Mouse (Mus musculus): ENCODE measurements around the gene Ybx3. TPM values are rescaled to one million over a fixed set of nuclear protein-coding genes. Genes with fewer than 3 reads are reported as not detected.

Ybx3 gene
- 10 to 100 TPM; 73.4 to 80.4 TPM for total RNA-seq (2023)

DNA sequence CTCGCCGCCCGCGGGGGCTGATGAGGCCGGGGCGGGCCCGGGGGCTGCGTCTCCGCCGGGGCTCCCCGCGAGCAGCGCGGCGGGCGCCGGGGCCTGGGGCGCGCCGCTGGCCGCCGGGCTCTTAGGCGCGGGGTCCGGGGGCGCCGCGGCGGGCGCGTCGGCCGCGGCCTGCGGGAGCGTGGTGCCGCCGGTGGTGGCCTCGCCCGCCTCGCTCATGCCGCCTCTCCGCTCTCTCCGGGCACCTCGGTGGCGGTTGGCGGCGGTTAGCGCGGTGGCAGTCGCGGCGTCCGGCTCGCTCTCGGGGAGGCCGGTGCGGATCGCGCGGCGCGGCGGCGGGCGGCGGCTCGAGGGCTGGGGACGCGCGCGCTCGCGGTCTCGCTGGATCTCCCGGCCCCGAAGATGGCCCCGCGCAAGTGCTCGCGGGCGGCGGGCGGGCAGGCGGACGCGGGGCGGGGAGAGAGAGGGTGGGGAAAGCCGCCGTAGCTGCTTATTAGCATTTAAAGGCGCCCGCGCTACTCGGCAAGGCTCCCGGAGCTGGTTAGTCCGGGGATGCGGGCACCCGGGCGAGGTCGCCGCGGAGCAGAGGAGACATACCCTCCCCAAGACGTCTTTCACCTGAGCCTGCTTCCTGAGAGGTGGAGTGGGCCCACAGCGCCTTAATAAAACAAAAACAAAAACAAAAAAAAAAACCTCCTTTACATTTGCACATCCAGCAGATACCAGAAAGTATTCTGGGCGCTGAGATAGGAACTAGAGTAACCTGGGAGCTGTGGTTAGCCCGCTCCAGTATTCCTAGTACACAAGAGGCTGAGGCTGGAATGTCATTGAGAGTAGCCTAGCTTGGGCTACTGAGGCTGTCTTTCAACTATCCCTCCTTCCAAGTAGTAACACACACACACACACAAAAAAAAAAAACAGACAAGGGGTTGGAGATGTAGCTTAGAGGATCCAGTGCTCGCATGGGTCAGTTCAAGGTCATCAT is at the start of gene Ybx3:
Gene Ybx3 (minus strand): TSS at position 437 of the 982 bp plus-strand sequence.

DNA sequence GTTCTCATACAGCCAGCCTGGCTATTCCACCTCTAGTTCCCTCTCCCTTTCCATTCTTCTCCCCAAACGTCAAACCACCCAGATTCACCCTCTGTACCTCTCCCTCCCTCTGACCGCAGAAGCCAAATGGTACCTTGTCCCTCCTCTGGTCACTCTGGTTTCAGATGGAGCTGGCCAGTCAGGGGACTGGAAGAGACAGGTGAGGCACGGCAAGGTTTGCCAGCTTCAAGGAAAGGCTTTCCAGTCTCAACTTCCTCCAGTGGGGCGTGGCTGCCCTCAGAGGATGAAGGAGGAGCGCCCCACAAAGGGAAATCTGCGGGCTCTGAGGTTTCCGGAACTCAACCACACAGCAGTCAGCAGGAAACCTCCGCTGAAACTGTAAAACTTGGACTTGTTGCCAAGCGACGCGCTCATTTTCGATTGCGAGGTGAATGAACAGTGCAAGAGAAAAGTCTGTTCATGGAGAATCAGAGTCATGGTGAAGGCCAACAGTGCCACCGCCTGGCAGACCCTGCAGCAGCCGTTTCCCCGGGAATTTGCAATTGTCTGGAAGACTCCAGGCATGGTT is 34.8 kb downstream of the Ybx3 start, which contains the start of gene Styk1:
Gene Styk1 (minus strand): TSS at position 246 of the 568 bp plus-strand sequence.

Other genes with a start within 250 kb of the Ybx3 start
- under 1 TPM in 1 of 2 experiments, not detected in 1; 0.41 TPM for gene Klra2, start 141.1 kb downstream of the Ybx3 start, total RNA-seq (2023)
- gene Magohb, start 95.2 kb downstream of the Ybx3 start, total RNA-seq (2023): 10 to 100 TPM; 11.3 to 15.9 TPM
- gene Styk1, start 34.9 kb downstream of the Ybx3 start, total RNA-seq (2023): under 1 TPM in 1 of 2 experiments, not detected in 1; 0.26 TPM
- gene 5430401F13Rik, start 97.9 kb upstream of the Ybx3 start, total RNA-seq (2023): not detected
- gene Gm6619, start 97.9 kb upstream of the Ybx3 start, total RNA-seq (2023): not detected
- not detected for gene Tas2r130, start 242.4 kb upstream of the Ybx3 start, total RNA-seq (2023)

Data from B cell, adult 67 days (primary cell).